Mouse (Mus musculus): ENCODE measurements around the gene Inpp4b. TPM values are rescaled to one million over a fixed set of nuclear protein-coding genes. Genes with fewer than 3 reads are reported as not detected.

Gene Inpp4b
- polyA plus RNA-seq, 1 experiment, result 0.02 TPM

GRCm38 (mm10) chr8:81770603-81771276 lies 428.4 kb downstream of the Inpp4b start:
- Histone ChIP-seq H3K4me3 (ENCODE audit: insufficient read depth, poor library complexity, severe bottlenecking) (no peak overlapping the region), H3K36me3 (ENCODE audit: control insufficient read depth, insufficient read depth) (no peaks in the 10 kb centered on the region), H3ac (ENCODE audit: control insufficient read depth, insufficient read length, low read depth) (no peak overlapping the region), H3K79me3 (ENCODE audit: low read depth) (no peaks in the 10 kb centered on the region), H3K79me2 (ENCODE audit: control insufficient read depth, insufficient read depth) (no peaks in the 10 kb centered on the region), H3K27me3 (ENCODE audit: control insufficient read depth, insufficient read depth, insufficient read length) (no peaks in the 10 kb centered on the region)
- TF ChIP-seq FOSL1 (IDR thresholded peaks at IDR 0.05; ENCODE audit: insufficient read depth, low read length, poor library complexity, severe bottlenecking) (no peak), MYOD1 (IDR thresholded peaks at IDR 0.05; ENCODE audit: control insufficient read depth, insufficient read length, low read depth) (no peak)

- TF ChIP-seq USF1 (IDR thresholded peaks at IDR 0.05; ENCODE audit: low read depth), result no peak
- no peak for TF ChIP-seq CEBPB (IDR thresholded peaks at IDR 0.05; ENCODE audit: low read depth)
- no peak overlapping the region for H3ac ChIP-seq (ENCODE audit: control insufficient read depth, insufficient read length, low read depth)
- no peaks in the 10 kb centered on the region for H3K79me2 ChIP-seq (ENCODE audit: control insufficient read depth, insufficient read depth)
- H3K79me3 ChIP-seq (ENCODE audit: low read depth), result no peaks in the 10 kb centered on the region
- no peak overlapping the region for H3K4me3 ChIP-seq (ENCODE audit: insufficient read depth, poor library complexity, severe bottlenecking)
- no peaks in the 10 kb centered on the region for H3K27me3 ChIP-seq (ENCODE audit: control insufficient read depth, insufficient read depth, insufficient read length)
- H3K36me3 ChIP-seq (ENCODE audit: control insufficient read depth, insufficient read depth), result no peaks in the 10 kb centered on the region
Measured at GRCm38 (mm10) chr8:81772855-81773254, 430.5 kb downstream of the Inpp4b start.

GRCm38 (mm10) chr8:81773305-81773965 lies 431.1 kb downstream of the Inpp4b start:
- no peaks in the 10 kb centered on the region for H3K27me3 ChIP-seq (ENCODE audit: control insufficient read depth, insufficient read depth, insufficient read length)
- TF ChIP-seq FOSL1 (IDR thresholded peaks at IDR 0.05; ENCODE audit: insufficient read depth, low read length, poor library complexity, severe bottlenecking) (no peak), MAX (IDR thresholded peaks at IDR 0.05) (no peak), CEBPB (IDR thresholded peaks at IDR 0.05; ENCODE audit: low read depth) (no peak), MYOD1 (IDR thresholded peaks at IDR 0.05; ENCODE audit: control insufficient read depth, insufficient read length, low read depth) (no peak), USF1 (IDR thresholded peaks at IDR 0.05; ENCODE audit: low read depth) (no peak), CTCF (IDR thresholded peaks at IDR 0.05; ENCODE audit: control insufficient read depth, insufficient read depth, insufficient read length) (no peak), MYOG (IDR thresholded peaks at IDR 0.05; ENCODE audit: control insufficient read depth, extremely low read depth, insufficient read length) (no peak)
- no peak overlapping the region for H3K4me3 ChIP-seq (ENCODE audit: insufficient read depth, poor library complexity, severe bottlenecking)
- no peaks in the 10 kb centered on the region for H3K79me2 ChIP-seq (ENCODE audit: control insufficient read depth, insufficient read depth)
- H3ac ChIP-seq (ENCODE audit: control insufficient read depth, insufficient read length, low read depth), result no peak overlapping the region
- H3K79me3 ChIP-seq (ENCODE audit: low read depth), result no peaks in the 10 kb centered on the region
- H3K36me3 ChIP-seq (ENCODE audit: control insufficient read depth, insufficient read depth), result no peaks in the 10 kb centered on the region

GRCm38 (mm10) chr8:81774010-81774409 lies 431.7 kb downstream of the Inpp4b start:
- TF ChIP-seq USF1 (IDR thresholded peaks at IDR 0.05; ENCODE audit: low read depth), result no peak
- TF ChIP-seq MAX (IDR thresholded peaks at IDR 0.05), result no peak
- TF ChIP-seq MYOD1 (IDR thresholded peaks at IDR 0.05; ENCODE audit: control insufficient read depth, insufficient read length, low read depth), result no peak
- no peak for TF ChIP-seq CTCF (IDR thresholded peaks at IDR 0.05; ENCODE audit: control insufficient read depth, insufficient read depth, insufficient read length)
- TF ChIP-seq FOSL1 (IDR thresholded peaks at IDR 0.05; ENCODE audit: insufficient read depth, low read length, poor library complexity, severe bottlenecking), result no peak
- TF ChIP-seq CEBPB (IDR thresholded peaks at IDR 0.05; ENCODE audit: low read depth), result no peak
- TF ChIP-seq MYOG (IDR thresholded peaks at IDR 0.05; ENCODE audit: control insufficient read depth, extremely low read depth, insufficient read length), result no peak
- no peak overlapping the region for H3K4me3 ChIP-seq (ENCODE audit: insufficient read depth, poor library complexity, severe bottlenecking)
- H3K36me3 ChIP-seq (ENCODE audit: control insufficient read depth, insufficient read depth), result no peaks in the 10 kb centered on the region
- H3K79me3 ChIP-seq (ENCODE audit: low read depth), result no peaks in the 10 kb centered on the region
- no peaks in the 10 kb centered on the region for H3K79me2 ChIP-seq (ENCODE audit: control insufficient read depth, insufficient read depth)
- no peaks in the 10 kb centered on the region for H3K27me3 ChIP-seq (ENCODE audit: control insufficient read depth, insufficient read depth, insufficient read length)
- no peak overlapping the region for H3ac ChIP-seq (ENCODE audit: control insufficient read depth, insufficient read length, low read depth)

GRCm38 (mm10) chr8:81774454-81774853 lies 432.1 kb downstream of the Inpp4b start:
- Histone ChIP-seq H3K27me3 (ENCODE audit: control insufficient read depth, insufficient read depth, insufficient read length) (no peaks in the 10 kb centered on the region), H3ac (ENCODE audit: control insufficient read depth, insufficient read length, low read depth) (no peak overlapping the region), H3K36me3 (ENCODE audit: control insufficient read depth, insufficient read depth) (no peaks in the 10 kb centered on the region), H3K79me3 (ENCODE audit: low read depth) (no peaks in the 10 kb centered on the region), H3K4me3 (ENCODE audit: insufficient read depth, poor library complexity, severe bottlenecking) (no peak overlapping the region), H3K79me2 (ENCODE audit: control insufficient read depth, insufficient read depth) (no peaks in the 10 kb centered on the region)
- TF ChIP-seq CTCF (IDR thresholded peaks at IDR 0.05; ENCODE audit: control insufficient read depth, insufficient read depth, insufficient read length), result no peak
- TF ChIP-seq CEBPB (IDR thresholded peaks at IDR 0.05; ENCODE audit: low read depth), result peak; percentile 24

GRCm38 (mm10) chr8:81776516-81777237 lies 434.3 kb downstream of the Inpp4b start:
- no peaks in the 10 kb centered on the region for H3K36me3 ChIP-seq (ENCODE audit: control insufficient read depth, insufficient read depth)
- H3K27me3 ChIP-seq (ENCODE audit: control insufficient read depth, insufficient read depth, insufficient read length), result no peaks in the 10 kb centered on the region
- no peak overlapping the region for H3ac ChIP-seq (ENCODE audit: control insufficient read depth, insufficient read length, low read depth)
- TF ChIP-seq CEBPB (IDR thresholded peaks at IDR 0.05; ENCODE audit: low read depth) (no peak), USF1 (IDR thresholded peaks at IDR 0.05; ENCODE audit: low read depth) (no peak), CTCF (IDR thresholded peaks at IDR 0.05; ENCODE audit: control insufficient read depth, insufficient read depth, insufficient read length) (no peak), MAX (IDR thresholded peaks at IDR 0.05) (no peak), MYOG (IDR thresholded peaks at IDR 0.05; ENCODE audit: control insufficient read depth, extremely low read depth, insufficient read length) (no peak), MYOD1 (IDR thresholded peaks at IDR 0.05; ENCODE audit: control insufficient read depth, insufficient read length, low read depth) (no peak), FOSL1 (IDR thresholded peaks at IDR 0.05; ENCODE audit: insufficient read depth, low read length, poor library complexity, severe bottlenecking) (no peak)
- H3K4me3 ChIP-seq (ENCODE audit: insufficient read depth, poor library complexity, severe bottlenecking), result no peak overlapping the region
- no peaks in the 10 kb centered on the region for H3K79me2 ChIP-seq (ENCODE audit: control insufficient read depth, insufficient read depth)
- no peaks in the 10 kb centered on the region for H3K79me3 ChIP-seq (ENCODE audit: low read depth)

Data from C2C12 (cell line).